Mouse (Mus musculus): ENCODE results near the gene Epo.
A peak's percentile ranks its signal among the peaks of the same experiment; 100 is the strongest.

The Epo gene

DNA sequence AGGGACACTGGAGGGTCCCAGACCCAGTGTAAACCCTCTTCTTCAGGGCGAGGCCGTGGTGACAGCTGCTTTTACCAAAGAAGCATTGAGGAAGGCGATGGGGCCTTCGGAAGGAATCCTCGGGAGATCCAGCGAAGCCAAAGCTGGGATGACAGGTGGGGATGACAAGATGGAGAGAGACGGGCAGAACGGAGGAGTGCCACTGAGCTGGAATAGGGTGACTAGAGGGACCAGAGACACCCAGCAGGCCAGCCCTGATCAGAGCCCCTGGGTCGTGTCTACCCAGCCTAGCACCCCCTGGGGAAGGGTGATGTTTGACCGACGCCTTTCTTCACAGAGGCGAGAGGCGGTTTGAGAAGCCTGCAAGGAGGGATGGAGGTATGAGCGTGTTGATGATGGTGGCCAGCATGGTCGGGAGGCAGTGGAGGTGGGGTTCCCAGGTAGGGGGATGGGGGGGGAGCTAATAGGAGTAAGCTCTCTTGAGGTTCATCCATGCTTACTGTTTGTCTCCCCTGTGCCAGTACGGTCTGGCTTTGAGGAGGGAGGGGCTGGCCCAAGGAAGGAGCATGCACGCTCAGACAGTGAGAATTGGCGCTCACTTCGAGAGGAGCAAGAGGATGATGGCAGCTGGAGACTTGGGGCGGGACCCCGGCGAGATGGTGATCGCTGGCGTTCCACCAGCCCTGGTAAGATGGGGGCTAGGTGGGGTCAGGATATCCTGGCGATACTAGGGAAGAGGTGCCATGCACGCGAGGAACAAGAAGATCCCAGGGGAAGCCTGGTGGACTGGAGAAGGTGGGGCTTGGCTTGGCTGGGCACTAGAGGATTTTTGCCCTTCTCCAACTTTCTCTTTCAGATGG is 13.1 kb downstream of the Epo start:
- DNase-seq (ENCODE audit: low spot score in 2 of 2), result no peak

DNA sequence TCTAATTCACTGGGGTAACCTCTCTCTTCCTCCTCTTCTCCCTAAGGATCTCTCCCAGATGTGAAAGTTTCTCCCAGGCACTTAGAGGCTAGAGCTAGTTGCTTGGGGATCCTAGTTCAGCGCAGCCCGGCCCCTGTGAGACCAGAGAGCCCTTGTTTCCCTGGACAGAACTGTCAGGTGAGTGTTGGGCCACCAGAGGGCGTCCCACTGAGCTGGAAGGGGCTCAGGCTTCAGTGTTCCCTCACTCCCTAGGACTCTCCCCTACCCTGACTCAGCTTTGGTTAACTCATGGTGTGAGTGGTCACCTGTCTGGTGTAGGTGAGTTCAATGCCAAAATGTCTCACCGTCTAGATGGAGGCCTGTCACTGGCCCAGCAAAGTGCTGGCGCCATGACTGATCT is 14.6 kb downstream of the Epo start, which contains the start of gene Gigyf1:
Gene Gigyf1, plus strand, starts transcription at position 113 of the 400 bp plus-strand sequence.
- no peak for DNase-seq (ENCODE audit: low spot score in 2 of 2)

DNA sequence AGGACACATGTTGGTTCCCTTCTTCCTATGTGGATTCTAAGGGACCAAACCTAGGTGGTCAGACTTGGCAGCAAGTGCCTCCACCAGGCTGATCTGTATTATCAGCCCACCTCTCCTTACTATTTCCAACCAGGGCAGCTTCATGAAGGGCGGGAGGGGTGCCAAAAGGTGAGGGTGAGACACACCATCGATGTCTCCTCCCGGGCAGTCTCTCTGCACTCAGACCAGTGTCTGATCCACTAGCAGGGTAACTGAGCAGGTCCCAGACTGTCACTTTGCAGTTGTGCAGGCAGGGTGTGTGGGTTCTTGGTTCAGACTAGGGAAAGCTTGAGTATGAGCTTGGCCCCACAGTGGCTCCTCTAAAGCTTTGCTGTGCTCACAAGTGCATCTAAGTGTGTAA is 18.2 kb downstream of the Epo start:
- DNase-seq (ENCODE audit: low spot score in 2 of 2), result no peak

DNA sequence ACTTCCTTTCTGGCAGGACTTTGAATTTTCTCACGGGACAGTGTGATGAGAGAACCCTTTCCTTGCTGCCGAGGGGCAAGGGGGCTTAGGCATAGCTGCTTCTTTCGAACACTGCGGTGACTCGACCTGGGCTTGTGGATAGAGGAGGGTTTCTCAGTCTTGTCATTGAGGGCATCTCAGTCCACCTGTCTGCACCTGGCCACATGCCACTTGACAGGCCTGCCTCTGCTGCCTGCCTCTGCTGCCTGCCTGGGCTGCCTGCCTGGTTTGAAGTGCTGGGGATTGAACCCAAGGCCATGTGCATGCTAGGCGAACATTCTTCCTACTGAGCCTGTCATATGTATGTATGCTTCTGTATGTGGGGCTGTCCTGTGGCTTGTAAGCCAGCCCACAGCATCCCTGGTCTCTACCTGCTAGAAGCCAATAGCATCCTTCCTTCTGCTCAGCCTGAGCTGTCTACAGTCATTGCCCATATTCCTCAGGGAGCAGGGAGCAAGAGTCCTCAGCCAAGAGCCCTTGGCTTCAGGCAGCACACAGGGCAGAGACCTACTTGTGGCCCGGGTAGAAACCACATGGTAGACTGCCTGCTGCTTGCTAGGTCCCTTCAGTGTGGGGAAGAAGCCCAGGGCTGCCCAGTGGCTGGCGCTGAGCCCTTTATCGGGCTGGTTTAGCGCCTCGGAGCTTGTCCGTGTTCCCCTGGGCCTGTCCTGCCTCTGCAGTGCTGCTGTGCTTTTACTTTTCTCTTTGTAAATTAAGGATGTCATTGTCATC is 18.9 kb downstream of the Epo start:
- DNase-seq (ENCODE audit: low spot score in 2 of 2), result no peak

DNA sequence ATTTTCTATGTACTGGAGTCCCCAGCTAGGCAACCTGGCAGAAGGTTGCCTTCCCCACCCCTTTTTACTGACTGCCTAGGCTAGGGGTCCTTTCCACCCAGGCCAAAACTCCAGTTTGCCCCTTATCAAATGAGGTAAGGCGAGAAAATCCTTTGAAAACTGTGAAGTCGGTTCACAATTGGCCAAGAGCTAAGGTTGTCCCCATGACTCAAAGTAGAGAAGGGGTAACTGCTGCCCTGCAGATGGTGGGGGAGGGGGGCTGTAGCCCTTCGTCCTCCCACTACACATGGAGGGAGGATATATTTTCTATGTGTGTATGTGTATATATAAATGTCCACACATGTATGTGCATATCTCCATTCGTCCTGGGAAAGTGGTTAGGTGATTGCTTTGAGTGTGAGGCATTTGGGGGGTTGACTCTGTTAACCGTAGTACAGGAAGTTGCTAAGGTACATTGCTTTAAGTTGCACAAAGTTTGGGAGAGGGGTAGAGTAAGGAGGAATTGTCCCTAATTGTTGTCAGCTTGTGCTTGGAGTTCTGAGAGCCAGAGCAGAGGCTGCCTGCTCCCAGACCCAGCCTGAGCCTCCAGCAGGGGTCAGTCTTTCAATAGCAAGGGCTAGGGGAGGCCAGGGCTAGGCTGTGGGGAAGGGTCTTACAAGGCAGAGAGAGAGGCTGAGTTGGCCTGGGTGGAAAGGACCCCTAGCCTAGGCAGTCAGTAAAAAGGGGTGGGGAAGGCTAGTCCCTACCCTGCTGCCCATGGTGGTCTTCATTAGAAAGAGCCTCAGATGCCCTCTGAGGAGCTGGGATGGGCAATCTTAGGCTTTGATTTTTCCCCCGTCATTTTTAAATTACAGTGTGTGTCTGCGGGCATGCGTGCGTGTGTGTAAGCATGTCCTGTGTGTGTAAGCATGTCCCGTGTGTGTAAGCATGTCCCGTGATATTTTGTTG is 19.9 kb downstream of the Epo start:
- DNase-seq (ENCODE audit: low spot score in 2 of 2), result no peak

DNA sequence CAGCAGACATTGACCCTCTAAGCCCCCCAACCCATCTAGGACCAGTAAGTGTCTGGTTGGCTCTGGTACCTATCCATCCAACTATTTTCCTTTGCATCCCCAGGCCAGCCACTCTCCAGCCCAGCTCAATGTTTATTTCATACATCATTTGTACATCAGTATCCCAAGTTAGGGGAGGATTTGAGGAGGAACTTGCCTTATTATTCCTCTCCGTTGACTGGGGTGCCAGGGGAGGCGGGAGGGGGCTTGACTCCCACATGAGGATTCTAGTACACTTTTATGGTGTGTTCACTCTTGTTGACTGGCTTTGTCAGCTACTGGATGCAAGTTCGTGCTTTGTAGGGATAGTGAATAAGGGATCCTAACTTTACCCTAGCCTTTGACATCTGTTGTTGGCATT is 21.3 kb downstream of the Epo start:
- no peak for DNase-seq (ENCODE audit: low spot score in 2 of 2)

DNA sequence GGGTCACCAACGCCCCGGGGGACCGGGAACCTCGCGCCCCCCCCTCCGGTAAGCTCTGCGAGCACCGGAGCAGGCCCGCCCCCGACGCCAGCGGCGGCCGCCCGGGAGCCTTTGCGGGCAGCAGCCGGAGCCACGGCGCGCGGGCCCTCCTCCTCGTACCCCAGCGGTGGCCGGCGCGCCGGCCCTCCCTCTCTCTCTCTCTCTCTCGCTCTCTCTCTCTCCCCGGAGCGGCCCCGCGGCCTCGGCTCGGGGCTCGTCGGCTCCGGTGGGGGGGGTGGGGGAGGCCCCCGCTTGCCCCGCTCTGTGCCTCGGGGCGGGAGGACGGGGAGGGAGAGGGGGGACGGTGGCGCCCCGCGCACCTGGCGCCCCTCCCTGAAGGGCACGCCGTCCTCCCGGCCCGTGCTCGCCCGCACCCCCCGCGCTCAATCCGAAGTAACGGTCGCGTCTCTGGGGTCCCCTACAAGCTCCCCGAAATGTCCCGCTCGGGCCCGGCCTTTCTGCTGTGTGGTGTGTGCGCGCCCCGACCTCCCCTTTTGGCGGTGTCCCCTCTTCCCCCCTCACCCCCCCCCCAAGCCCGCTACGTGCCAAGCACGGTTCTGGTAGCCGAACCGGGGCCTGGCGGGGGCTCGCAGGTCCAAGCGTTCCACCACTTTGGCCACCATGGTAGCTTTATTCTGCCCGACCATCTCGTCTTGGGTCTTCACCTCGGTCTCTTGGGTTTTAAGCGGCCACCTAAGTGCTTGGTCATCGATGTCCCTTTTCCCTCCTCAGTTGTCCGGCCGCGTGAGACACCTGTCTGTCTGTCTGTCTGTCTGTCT is 22.3 kb downstream of the Epo start:
- DNase-seq (ENCODE audit: low spot score in 2 of 2), result no peak

DNA sequence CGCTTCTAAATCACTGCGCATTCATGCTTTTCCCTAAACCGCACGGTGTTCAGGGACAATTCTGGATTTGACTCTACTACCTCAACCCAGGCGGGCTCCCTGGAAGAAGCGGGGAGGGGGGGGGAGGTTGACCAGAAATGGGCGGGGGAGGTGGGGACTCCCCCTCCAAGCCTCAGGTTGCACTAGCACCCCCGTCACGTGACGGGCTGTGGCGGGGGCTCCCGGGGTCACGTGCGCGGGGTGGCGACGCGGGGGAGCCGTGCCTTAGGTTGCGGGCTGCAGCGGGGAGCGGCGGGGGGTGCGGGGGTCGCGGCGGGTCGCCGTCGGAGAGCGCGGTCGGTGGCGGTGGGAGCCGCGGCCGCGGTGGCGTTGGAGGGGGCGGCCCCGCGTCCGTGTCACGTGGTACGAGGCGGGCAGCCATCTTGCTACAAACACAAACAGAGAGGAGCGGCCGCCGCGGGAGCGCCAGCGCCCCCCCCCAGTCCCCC is 23.0 kb downstream of the Epo start:
- peak in 1 of 2 experiments; percentile 80 for DNase-seq (ENCODE audit: low spot score in 2 of 2)

DNA sequence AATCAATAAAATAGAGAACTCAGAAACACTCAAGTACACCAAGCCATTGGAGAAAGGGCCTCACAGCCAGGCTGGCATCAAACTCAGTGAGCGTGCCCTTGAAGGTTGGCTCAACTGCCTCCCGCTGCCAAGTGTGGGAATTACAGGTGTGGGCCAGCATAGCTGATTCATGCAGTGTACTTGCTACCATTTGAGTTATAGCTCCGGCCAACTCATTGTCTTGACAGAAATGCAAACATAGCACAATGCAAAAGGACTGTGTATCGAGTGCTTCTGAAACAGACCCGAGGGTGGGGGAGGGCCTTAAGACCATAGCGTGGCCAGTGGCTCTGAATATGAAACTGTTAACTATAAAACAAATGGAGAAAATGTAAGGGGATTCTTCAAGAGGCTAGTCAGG is 29.0 kb downstream of the Epo start:
- DNase-seq (ENCODE audit: low spot score in 2 of 2), result no peak

DNA sequence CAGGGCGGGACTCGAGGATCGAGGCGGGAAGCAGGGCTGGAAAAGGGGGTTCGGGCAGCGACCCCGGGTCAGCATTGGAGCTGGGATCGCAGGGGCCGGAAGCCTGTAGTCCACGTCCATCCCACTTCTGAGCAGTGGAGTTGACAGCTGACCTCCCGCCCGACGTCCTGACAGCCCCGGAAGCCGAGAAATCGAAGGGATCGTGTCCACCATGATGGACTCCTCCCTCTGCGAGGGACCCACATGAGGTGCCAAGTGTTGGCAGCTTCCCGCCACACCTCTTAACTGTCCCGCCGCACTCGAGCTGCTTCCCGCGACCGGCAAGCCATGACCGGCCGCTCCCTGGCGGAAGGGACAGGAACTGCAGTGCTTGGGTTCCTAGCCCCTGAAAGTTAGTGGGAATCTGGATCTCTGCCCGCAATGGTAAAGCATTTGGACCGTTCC is 30.4 kb downstream of the Epo start:
- peak in 1 of 2 experiments; percentile 79 for DNase-seq (ENCODE audit: low spot score in 2 of 2)

DNA sequence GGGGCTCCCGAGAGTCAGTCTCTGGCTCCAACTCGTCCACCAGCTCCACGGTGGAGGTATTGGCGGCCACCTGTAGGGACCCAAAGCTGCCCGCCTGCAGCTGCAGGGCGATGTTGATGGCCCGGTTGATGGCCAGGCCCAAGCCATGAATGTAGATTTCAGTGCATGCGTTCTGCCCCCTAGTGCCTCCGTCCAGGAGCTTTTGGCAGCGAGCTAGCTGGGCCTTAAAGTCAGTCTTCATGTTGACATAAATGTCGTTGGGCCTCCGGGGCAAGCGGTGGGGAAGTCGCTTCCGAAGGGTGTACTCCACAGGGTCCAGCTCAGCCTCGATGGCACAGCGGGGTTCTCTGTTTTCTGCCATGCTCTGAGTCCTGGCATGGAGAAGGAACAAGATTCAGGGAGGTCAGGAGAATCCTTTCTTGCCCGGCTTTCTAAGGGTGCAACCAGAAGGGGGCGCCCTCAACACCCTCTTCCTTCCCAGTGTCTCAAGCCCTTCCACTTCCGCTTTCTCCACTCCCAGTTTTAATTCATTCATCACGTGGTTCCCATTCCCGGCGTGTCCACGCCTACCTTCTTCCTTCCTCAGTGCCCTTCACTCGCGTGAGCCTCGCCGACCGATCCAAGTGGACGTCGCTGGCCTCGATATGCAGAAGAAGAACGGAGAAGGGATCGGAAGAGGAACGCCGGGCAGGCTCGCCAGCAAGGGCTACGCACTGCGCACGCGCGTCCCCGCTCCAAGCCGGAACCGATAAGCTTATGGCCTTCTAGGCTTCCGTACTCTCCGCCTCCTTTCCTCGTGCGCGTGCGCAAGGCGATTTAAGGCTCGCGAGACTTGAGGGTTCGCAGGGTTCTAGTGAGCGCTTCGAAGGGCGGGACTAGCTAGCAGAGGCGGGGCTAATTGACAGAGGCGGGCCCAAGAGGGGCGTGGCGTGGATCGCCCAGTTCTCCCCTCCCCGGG is 31.1 kb downstream of the Epo start, which contains the start of gene Pop7:
Gene Pop7, minus strand, starts transcription at position 810 of the 958 bp plus-strand sequence.
- DNase-seq (ENCODE audit: low spot score in 2 of 2), result peak; percentile 99 to 100

DNA sequence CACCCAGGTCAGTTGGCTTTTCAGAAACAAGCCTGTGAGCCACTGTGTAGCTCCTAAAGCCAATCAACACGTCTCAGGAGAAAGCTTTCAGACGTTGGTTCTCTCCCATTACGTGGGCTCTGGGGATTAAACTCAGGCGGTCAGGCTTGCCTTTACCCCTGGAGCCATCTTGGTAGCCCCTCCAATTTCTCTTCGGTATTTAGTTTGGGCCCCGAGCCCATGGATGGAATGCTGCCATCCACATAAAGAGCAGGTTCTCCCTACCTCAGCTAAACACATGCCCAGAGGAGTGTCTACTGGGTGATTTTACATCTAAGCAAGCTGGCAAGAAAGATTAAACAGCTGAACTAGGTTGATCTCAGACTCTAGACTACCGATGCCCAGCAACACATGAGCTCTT is 32.9 kb downstream of the Epo start:
- no peak for DNase-seq (ENCODE audit: low spot score in 2 of 2)

DNA sequence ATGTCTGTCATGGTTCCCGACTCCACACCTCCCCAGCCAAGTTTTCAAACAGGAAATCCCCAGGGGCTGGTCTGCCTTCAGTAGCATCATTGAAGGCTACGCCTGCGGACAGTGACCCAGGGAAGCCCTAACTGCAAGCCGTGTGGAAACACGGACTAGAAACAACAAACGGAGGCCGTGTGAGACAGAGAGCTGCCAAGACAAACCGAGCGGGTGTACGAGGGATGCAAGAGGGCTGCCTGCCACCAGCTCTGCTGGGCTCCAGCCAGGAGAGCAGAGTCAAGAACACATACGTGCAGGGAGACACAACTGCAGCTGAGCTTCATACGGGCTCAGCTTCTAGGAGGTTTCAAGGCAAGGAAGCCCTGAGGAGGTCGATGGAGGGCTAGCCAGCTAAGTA is 39.2 kb downstream of the Epo start:
- no peak for DNase-seq (ENCODE audit: low spot score in 2 of 2)

DNA sequence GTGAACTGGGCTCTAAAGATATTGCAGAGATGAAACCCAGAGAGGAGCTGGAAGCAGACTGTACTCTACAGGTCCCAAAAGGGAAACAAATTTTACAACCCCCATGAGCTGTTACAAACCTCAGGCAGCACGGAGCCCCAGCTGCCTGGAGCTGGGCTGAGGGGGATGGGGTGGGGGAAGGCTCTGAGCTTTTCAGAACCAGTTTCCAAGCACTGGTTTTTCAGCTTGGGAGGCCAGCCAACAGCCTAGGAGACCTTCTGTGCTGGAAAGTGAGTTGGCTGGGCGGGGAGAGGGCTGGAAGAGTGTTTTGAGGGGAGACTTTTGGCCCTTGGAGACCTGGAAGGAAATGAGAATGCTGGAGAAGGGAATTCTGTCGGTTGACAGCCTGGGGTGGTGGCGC is 41.5 kb downstream of the Epo start:
- DNase-seq (ENCODE audit: low spot score in 2 of 2), result no peak

DNA sequence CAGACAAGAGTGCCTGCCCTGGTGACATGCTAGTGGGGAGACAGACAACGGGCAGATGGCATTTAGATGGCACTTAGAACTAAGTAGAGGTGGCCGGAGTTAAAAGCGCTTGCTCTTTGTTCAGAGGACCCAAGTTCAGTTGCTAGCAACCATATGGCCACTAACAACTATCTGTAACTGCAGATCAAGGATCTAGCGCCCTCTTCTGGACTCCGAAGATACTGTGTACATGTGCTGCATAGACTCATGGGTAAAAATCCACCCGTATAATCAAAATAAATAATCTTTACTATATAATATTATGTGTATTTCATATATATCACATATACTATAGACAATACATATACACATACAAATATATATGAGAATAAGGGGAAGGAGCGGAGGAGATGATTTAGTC is 45.4 kb downstream of the Epo start:
- no peak for DNase-seq (ENCODE audit: low spot score in 2 of 2)

DNA sequence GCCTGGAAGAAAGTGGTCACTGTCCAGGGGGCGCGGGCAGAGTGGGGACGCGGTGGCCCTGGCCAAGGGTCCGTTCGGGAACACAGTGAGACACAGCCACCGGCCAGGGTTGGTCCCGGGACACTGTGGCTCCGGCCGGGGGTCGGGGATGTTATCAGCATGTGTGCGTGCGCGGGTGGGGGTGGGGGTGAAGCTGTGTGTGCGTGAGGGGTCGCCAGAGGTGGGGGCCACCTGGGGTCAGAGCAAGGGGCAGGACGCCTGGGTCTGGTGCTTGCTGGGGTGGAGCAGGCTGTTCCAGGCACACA is 47.2 kb downstream of the Epo start:
- no peak for DNase-seq (ENCODE audit: low spot score in 2 of 2)

DNA sequence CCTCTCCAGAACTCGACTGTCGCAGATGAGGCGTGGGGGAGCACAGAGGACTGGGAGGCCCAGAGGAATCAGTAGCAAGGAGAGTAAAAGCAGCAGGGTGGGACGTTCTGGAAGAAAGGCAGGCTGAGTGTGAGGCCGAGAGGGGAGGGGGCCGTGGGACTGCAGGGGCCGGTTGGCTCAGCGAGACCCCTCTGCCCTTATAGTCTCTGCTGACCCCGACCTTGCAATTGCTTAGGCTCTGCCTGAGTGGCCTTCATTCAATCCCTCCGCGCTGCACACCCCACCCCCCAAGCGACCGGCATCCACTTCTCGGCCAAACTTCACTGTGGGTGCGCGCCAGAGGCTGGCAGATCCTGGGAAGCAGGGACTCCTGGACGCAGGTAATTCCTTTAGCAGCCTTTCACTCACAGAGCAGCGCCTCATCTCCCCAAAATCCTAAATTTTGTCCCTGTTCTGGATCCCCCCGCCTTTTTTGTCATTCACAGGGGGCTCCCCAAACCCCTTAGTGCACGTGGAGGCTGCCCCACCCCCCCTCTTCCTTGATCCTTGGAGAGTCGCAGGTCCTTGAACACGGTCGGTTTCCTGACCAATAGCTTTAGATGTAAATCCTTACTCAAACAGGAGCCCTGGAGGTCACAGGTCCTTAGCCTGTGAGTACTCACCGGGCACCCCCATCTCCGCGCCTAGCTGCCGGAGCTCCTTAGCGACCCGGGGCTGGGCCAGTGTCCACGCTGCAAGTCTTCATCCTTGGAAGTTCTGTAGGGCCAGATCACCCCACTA is 47.8 kb downstream of the Epo start:
- DNase-seq (ENCODE audit: low spot score in 2 of 2), result no peak

DNA sequence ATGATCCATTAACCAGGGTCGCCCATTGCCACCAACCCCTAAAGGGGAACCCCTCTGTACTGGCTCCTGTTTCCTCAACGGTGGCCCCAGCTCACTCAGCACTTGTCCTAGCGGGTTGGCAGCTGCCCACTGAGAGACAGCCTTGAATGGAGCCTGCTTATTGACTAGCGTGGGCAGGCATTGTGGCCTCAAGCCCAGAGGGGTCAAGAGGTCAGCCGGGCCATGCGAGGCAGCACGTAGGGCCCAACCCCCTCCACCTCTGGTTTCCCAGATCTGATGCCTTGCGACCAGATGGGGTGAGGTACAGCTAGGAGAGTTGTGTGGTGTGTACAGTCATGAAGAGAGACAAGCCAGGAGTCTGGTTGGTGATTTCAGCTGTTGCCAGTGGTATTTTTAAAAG is 51.1 kb downstream of the Epo start:
- no peak for DNase-seq (ENCODE audit: low spot score in 2 of 2)

DNA sequence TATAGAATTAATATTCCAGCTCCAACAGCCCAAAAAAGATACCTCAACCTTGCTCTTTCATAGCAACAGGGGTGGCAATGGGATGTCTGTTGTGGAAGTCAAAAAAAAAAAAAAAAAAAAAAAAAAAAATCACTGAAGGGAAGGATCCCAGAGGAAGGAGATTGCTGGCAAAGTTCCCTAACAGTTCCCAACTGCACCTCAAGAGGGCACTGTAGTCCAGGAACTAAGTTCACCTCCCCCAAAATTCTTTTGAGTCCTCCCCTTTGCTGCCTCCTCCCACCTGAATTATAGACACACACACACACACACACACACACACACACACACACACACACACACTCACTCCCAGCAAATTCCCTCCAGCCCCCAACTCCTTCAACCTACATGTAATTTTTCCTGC is 51.9 kb downstream of the Epo start:
- DNase-seq (ENCODE audit: low spot score in 2 of 2), result peak in 1 of 2 experiments; percentile 88
